Mouse (Mus musculus): ENCODE measurements around the gene Gm20489.

GRCm38 (mm10) chrX:101287543-101287942, 18.7 kb upstream of the Gm20489 start:
- no peak for TF ChIP-seq CTCF (IDR thresholded peaks at IDR 0.05; ENCODE audit: borderline replicate concordance, insufficient read depth, low read length)
- no peak for TF ChIP-seq POLR2A (IDR thresholded peaks at IDR 0.05; ENCODE audit: low read depth, low read length)
